Mouse (Mus musculus) spleen, adult 2 months (tissue): ENCODE measurements around the gene Rnf13.
A peak's percentile ranks its signal among the peaks of the same experiment; 100 is the strongest.

Source experiments
- CTCF ChIP-seq: fragments of 200-500 bp; IDR thresholded peaks from 2 replicates; pipeline ENCODE4 v1.5.1; 2011; ENCODE audit warnings: mild to moderate bottlenecking, inconsistent platforms; ENCODE audit not compliant: insufficient read depth, insufficient read length, insufficient replicate concordance; ENCODE audit errors: extremely low read depth
- POLR2A ChIP-seq: fragments of 200-500 bp; IDR thresholded peaks from 2 replicates; pipeline ENCODE4 v1.6.1; 2011; ENCODE audit warnings: low read depth, low read length, inconsistent platforms

- TF ChIP-seq POLR2A (peak; percentile 69; the same call in 1 of the 2 replicates), CTCF (no peak)
These were observed at the start of gene Rnf13 for GRCm38 (mm10) chr3:57735511-57736370.
